Mouse (Mus musculus) colon, adult 2 months (tissue): Measurements from ENCODE around the gene Pdp2. TPM values are rescaled to one million over a fixed set of nuclear protein-coding genes. Genes with fewer than 3 reads are reported as not detected.

Source experiments
- polyA plus RNA-seq: library from polyadenylated mRNA; depleted of rRNA; stranded (reverse); fragments of >200 nt; gene quantifications from 2 replicates; pipeline ENCODE4 v1.2.3, GENCODE M21; 2012; rRNA removed

The Pdp2 gene
- polyA plus RNA-seq, result 8.9 and 11.2 TPM in 2 replicates

GRCm38 (mm10) chr8:104591133-104591834, at the start of gene Pdp2:
Pdp2 (plus strand) TSS chr8:104591451.

GRCm38 (mm10) chr8:104624161-104624560, 32.9 kb downstream of the Pdp2 start, which contains the start of gene Cdh16:
Cdh16 (minus strand) TSS chr8:104624396.

DNA sequence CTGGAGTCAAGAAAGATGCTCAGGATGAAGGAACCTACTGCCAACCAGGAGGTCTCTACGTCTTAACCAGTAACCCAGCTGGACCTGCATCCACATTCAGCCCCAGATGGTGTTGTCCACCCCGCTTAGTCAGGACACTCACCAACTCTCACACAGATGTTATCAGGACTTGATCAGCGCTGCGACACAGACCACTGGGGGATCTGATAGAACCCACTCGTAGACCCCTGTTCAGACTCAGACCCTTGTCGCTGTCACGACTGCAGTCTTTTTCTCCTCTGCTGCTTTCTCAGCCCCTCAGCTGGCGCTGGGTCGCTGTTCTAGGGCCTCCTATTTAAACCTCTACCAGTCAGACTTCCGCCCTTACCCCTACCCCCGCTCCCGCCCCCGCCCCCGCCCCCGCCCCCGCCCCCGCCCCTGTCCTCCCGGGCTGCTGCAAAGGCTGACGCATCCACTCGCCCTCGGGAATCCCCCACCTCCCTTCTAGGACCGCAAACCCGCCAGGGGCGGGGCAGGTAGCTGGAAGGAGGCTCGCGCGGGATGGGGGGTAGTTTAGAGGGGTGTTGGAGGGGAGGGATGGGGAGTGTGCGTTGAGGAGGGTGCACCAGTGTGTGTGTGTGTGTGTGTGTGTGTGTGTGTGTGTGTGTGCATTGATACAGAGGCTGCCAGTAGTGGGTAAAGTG, 39.9 kb downstream of the Pdp2 start, which contains the start of gene Rrad:
Rrad (minus strand) TSS at position 347 of the 683 bp plus-strand sequence.

DNA sequence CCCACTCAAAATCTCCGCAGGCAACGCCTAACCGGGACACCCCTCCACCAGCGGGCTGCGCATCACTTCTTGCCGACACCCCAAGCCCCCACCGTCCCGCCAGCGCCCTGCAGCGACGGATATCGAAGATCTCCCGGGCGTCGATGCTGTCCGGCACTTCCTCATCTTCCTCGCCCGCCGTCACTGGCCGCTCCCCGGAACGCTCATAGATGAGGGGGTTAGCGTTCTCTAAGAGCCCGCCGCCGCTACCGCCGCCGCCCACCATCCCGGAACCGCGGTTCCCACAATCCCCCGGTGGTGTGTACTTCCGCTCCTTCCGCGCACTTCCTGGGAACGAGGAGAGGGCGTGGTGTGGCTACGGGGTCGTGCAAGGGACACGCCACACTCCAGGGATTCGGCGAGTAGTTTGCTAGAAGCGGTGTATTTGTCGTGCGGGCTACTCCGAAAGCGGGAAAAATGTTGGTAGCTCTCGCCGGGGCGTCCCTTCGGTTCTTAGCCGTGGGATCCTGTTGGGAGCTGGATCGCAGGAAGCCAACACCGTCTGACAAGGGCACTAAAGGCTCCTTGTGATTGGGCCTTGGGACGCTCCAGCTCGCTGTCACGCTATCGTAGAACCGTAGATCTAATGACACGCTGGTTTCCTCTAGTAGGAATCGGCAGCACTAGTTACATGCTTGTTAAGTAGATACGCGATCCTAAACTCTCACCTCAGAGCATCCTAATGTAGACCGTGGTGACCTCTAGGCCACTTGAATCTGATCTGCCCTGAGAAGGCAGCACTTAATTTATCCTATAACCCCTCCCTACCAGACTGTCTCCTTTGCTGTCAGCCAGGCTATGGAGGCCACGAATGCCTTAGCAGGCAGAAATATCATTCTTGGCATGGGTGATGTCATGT, 50.4 kb downstream of the Pdp2 start, which contains the start of gene Ciao2b:
Ciao2b (minus strand) TSS at position 540 of the 898 bp plus-strand sequence.

Other genes with a start within 250 kb of the Pdp2 start
- gene Cmtm4, start 195.6 kb upstream of the Pdp2 start, polyA plus RNA-seq, result 46.0 and 55.8 TPM in 2 replicates
- gene Dync1li2, start 148.4 kb upstream of the Pdp2 start, polyA plus RNA-seq, result 14.5 and 19.3 TPM in 2 replicates
- 0.03 TPM in 1 of 2 replicates, not detected in the other for gene Terb1, start 81.5 kb upstream of the Pdp2 start, polyA plus RNA-seq
- gene Nae1, start 56.8 kb upstream of the Pdp2 start, polyA plus RNA-seq, result 4.2 and 4.4 TPM in 2 replicates
- gene Car7, start 56.8 kb upstream of the Pdp2 start, polyA plus RNA-seq, result 1.9 and 2.7 TPM in 2 replicates
- gene Cdh16, start 32.9 kb downstream of the Pdp2 start, polyA plus RNA-seq, result not detected in 2 replicates
- 8.0 and 10.6 TPM in 2 replicates for gene Rrad, start 39.9 kb downstream of the Pdp2 start, polyA plus RNA-seq
- 41.4 and 46.3 TPM in 2 replicates for gene Ciao2b, start 50.5 kb downstream of the Pdp2 start, polyA plus RNA-seq
- 196 and 272 TPM in 2 replicates for gene Ces2a, start 142.6 kb downstream of the Pdp2 start, polyA plus RNA-seq
- gene Ces2b, start 240.1 kb downstream of the Pdp2 start, polyA plus RNA-seq, result 3.7 and 7.7 TPM in 2 replicates